Mouse (Mus musculus) adrenal gland, adult (tissue): ENCODE measurements around the gene Kdm4b.

Experiments
- DNase-seq, 2 experiments: peaks; one replicate each; pipeline ENCODE4 v3.0.0; 2022 to 2023; ENCODE audit warnings: low spot score in 1 of 2; ENCODE audit not compliant: inconsistent age in 2 of 2

The Kdm4b gene

GRCm38 (mm10) chr17:56425584-56425914 lies 99.7 kb downstream of the Kdm4b start:
- DNase-seq: peak; percentile 82 to 93

DNA sequence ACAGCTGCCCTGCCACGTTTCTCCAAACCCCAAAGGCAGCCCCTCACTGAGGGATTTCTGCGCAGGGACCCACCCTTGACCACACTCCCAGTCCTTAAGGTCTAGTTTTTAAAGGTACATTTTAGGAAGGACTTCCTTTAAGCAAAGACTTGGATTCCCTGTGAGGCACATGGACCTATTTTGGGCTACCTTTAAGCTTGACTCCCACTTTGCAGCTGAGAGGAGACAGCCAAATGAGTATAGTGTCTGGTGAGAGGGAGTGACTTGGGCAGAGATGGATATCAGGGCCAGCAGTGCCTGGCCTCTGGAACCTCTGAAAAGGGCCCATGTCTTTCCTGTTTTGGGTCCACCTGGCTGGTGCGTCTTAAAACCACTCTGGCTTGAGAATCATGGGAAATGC lies 100.1 kb downstream of the Kdm4b start:
- no peak for DNase-seq

GRCm38 (mm10) chr17:56427857-56428256 lies 102.0 kb downstream of the Kdm4b start:
- DNase-seq: no peak

- DNase-seq: no peak
Measured at GRCm38 (mm10) chr17:56431582-56431981, 105.7 kb downstream of the Kdm4b start.

GRCm38 (mm10) chr17:56439731-56440460 lies 114.0 kb downstream of the Kdm4b start:
- no peak for DNase-seq

GRCm38 (mm10) chr17:56442316-56442715 lies 116.5 kb downstream of the Kdm4b start:
- no peak for DNase-seq

GRCm38 (mm10) chr17:56443341-56443795 lies 117.5 kb downstream of the Kdm4b start:
- DNase-seq: peak; percentile 68 to 79

DNA sequence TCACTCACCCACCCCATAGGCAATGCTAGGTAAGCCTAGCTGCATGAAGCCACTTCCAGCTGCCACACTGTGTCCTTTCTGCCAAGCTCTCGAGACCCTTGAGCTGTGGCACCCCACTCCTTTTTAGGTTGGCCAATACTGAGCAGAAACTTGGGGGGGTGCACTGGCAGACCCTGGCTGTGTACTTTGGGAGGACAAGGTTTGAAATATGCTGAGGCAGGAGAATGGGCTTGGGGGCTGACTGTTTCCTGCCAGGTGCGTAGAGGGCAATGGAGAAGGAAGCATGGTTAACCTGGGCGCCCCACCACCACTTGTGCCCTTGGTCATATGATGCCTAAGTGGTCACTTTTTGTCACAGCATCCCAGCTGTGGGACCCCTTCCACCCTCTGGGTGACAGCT lies 118.9 kb downstream of the Kdm4b start:
- DNase-seq: no peak

GRCm38 (mm10) chr17:56445397-56445796 lies 119.5 kb downstream of the Kdm4b start:
- DNase-seq: no peak

- DNase-seq: peak; percentile 65 to 89
Measured at GRCm38 (mm10) chr17:56447716-56448115, 121.9 kb downstream of the Kdm4b start.
